Mouse (Mus musculus) layer of hippocampus, adult 11-12 months (tissue): ENCODE results near the gene Cblb.

Experiments
- DNase-seq: peaks from one replicate; pipeline ENCODE4 v3.0.0; 2022; ENCODE audit warnings: low spot score

Cblb gene

GRCm38 (mm10) chr16:52194866-52195265, 163.8 kb downstream of the Cblb start:
- DNase-seq = no peak

- no peak for DNase-seq
These were observed 169.1 kb downstream of the Cblb start for GRCm38 (mm10) chr16:52200107-52200506.

- DNase-seq = no peak
These were observed 180.0 kb downstream of the Cblb start for GRCm38 (mm10) chr16:52210844-52211606.

- peak; percentile 47 for DNase-seq
These were observed 188.0 kb downstream of the Cblb start for GRCm38 (mm10) chr16:52219069-52219468.

DNA sequence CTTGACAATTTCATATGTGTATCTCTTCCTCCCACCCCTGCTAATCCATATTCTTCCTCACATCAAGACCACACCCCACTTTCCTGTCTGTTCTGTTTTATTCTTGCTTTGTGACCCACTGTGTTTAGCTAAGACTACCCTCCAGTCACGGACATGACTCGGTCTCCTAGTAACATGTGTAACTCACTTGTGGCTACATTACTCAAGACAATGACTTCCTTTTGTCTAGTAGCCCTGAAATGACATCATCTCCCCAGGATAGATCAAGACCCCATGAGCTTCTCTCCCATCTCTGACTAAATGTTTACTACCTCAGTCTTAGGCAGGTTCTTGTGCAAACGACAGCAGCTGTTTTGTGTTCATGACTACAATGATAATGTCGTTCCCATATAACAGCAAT, 191.9 kb downstream of the Cblb start:
- no peak for DNase-seq

DNA sequence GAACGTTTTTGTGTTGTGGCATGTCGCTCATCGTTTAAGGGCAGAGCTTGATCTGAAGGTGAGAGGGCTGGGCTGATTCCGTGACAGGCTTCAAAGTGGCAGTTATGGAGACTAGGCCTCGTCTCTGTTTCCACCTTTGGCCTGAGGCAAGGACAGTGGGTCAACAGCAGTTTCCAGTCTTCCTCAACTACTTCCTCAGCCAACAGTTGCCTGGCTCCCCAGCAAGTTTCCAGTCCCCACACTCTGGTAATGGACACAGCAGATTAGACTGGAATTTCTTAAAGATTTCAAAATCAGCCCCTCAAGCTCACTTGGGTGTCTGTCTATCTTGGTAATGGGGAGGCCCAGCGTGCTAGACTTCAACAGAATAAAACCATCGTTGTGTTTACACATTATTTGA, 198.4 kb downstream of the Cblb start:
- no peak for DNase-seq

DNA sequence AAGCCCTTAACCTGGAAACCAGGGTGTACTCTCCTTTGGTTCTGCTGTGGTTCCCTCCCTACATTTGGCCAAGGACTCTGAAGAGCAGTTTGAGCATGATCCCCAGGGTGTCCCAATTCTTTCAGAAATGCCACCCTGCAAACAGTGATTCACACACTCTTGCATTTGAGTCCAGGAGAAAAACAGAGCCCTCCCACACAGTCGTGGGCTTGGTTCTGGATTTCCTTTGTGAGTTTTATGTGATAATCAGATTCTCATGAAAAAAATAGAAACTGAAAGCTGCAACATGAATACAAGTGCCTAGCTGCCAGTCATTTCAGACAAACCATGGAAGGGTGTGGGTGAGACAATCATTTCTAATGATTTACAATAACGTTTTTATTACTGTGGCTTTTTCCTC, 198.9 kb downstream of the Cblb start:
- DNase-seq = peak; percentile 24

GRCm38 (mm10) chr16:52242144-52242543, 211.1 kb downstream of the Cblb start:
- no peak for DNase-seq

DNA sequence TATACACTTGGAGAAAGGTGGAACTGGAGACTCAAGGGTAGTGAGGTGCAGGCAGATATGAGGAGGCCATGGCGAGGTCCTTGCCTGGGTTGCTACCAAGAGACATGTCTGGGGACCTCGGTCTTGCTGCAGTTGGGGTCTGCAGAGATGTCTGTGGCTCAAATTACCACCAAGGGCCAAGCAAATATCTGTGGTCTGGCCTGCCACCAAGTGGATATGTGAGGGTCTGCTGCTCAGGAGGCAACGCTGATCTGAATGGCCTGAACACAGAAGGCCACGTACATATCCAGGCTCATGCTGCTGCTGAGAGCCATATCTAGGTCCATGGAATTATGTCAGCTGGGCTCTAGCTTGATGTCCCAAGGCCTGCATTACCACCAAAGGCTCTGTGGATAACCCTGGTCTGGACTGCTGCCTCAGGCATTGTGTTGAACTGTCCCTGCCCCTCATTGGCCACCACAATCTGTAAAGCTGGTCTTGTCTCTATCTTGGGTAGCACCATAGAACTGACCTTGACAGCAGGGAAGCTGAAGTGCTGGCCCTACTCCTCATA, 212.5 kb downstream of the Cblb start:
- DNase-seq = no peak

DNA sequence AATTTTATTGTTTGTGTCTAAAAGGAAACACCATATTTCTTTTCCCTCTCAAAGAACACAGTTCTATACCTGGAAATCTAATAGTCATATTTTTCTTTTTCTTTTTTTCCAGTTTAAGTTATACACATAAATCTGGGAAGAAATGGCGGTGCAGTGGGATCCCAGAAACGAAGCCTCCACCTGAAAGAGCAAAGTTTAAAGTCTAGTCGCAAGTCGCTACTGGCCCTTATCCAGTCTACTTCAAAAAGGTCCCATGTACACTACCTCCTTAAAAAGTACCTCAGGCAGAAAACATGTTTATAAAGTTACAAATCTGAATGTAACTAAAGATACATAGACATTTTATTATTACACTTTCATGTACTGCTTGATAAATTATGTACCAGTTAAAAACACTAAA, 219.2 kb downstream of the Cblb start:
- DNase-seq = no peak

GRCm38 (mm10) chr16:52250935-52251334, 219.9 kb downstream of the Cblb start:
- no peak for DNase-seq
